Mouse (Mus musculus) 416B (cell line): ENCODE data around the gene Gm30083.

Experiments
- DNase-seq: peaks from one replicate; pipeline ENCODE4 v3.0.0; 2011; ENCODE audit warnings: low read depth

Gene Gm30083

GRCm38 (mm10) chr14:34015063-34015462, at the start of gene Gm30083:
Gm30083 (minus strand) TSS chr14:34015182.
- DNase-seq, result no peak

GRCm38 (mm10) chr14:34052516-34052915, 37.5 kb upstream of the Gm30083 start, which contains the start of gene Antxrl:
Antxrl (plus strand) TSS chr14:34052707.
- no peak for DNase-seq

- no peak for DNase-seq
These were observed 35.3 kb upstream of the Gm30083 start for GRCm38 (mm10) chr14:34050101-34050779.

GRCm38 (mm10) chr14:34043341-34043740, 28.4 kb upstream of the Gm30083 start:
- no peak for DNase-seq

- DNase-seq, result no peak
These were observed 26.3 kb upstream of the Gm30083 start for GRCm38 (mm10) chr14:34041241-34041640.

- no peak for DNase-seq
These were observed 19.0 kb upstream of the Gm30083 start for GRCm38 (mm10) chr14:34033841-34034610.

GRCm38 (mm10) chr14:34026710-34027109, 11.7 kb upstream of the Gm30083 start:
- DNase-seq, result no peak

- no peak for DNase-seq
These were observed 2.0 kb upstream of the Gm30083 start for GRCm38 (mm10) chr14:34016938-34017337.

- no peak for DNase-seq
These were observed 1.4 kb upstream of the Gm30083 start, which contains the start of gene Gm5460 for GRCm38 (mm10) chr14:34016381-34016780. Gm5460 (plus strand) TSS chr14:34016758.

- DNase-seq, result no peak
These were observed 12.6 kb downstream of the Gm30083 start for GRCm38 (mm10) chr14:34002358-34002757.

GRCm38 (mm10) chr14:34001445-34001844, 13.5 kb downstream of the Gm30083 start:
- DNase-seq, result no peak

- DNase-seq, result no peak
These were observed 14.9 kb downstream of the Gm30083 start for GRCm38 (mm10) chr14:34000076-34000475.

GRCm38 (mm10) chr14:33997427-33997826, 17.6 kb downstream of the Gm30083 start:
- DNase-seq, result no peak

- no peak for DNase-seq
These were observed 21.3 kb downstream of the Gm30083 start for GRCm38 (mm10) chr14:33993521-33994289.

GRCm38 (mm10) chr14:33993051-33993450, 21.9 kb downstream of the Gm30083 start:
- no peak for DNase-seq

GRCm38 (mm10) chr14:33991971-33992370, 23.0 kb downstream of the Gm30083 start:
- DNase-seq, result no peak

GRCm38 (mm10) chr14:33989201-33989600, 25.8 kb downstream of the Gm30083 start:
- DNase-seq, result no peak

- DNase-seq, result no peak
These were observed 36.4 kb downstream of the Gm30083 start, which contains the start of gene Zfp488 for GRCm38 (mm10) chr14:33978604-33979059. Zfp488 (minus strand) TSS chr14:33978764.

- no peak for DNase-seq
These were observed 37.2 kb downstream of the Gm30083 start for GRCm38 (mm10) chr14:33977748-33978147.

- no peak for DNase-seq
These were observed 40.2 kb downstream of the Gm30083 start for GRCm38 (mm10) chr14:33974752-33975151.

- peak; percentile 13 for DNase-seq
These were observed 42.3 kb downstream of the Gm30083 start for GRCm38 (mm10) chr14:33972679-33973078.

- peak; percentile 15 for DNase-seq
These were observed 49.3 kb downstream of the Gm30083 start for GRCm38 (mm10) chr14:33965675-33966074.
